Mouse (Mus musculus): Measurements from ENCODE around the gene Gga3. TPM values are rescaled to one million over a fixed set of nuclear protein-coding genes. Genes with fewer than 3 reads are reported as not detected.

The Gga3 gene
- total and polyA plus RNA-seq, 2 experiments from 2014 or later: 7.0 to 11.8 TPM

DNA sequence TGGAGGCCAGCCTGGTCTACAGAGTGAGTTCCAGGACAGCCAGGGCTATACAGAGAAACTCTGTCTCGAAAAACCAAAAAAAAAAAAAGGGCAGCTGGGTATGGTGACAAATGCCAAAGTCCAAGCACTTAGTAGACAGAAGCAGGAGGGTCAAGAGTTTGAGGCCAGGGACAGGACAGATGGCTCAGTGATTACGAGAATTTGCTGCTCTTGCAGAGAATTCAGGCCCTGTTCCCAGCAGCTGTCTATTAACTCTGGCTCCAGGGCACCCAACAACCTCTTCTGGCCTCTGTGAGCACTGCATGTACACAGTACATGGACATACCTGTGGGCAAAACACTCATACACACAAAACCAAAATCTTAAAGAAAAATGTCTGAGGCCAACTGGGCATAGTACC is 14.2 kb upstream of the Gga3 start:
- ATAC-seq (ENCODE audit: insufficient read depth, low read depth): no peak
- H3K27me3 ChIP-seq (ENCODE audit: control insufficient read depth, insufficient read depth, low read length): no peaks in the 10 kb centered on the region
- H3K4me1 ChIP-seq (ENCODE audit: control insufficient read depth, insufficient read depth): peaks cover 13% of the 10 kb centered on the region; the same call in 1 of the 2 replicates
- no peak overlapping the region for H3K9ac ChIP-seq (replicated peaks; ENCODE audit: low read depth, low read length)
- no peak for DNase-seq (ENCODE audit: low spot score)
- H3K4me3 ChIP-seq (ENCODE audit: low read depth, low read length): no peak overlapping the region
- peaks cover 41% of the 10 kb centered on the region for H3K36me3 ChIP-seq (replicated peaks; ENCODE audit: control insufficient read depth, insufficient read depth, low read length)
- 97% methylated on average over 2 of the region's 2 CpGs for WGBS
- TF ChIP-seq CTCF (IDR thresholded peaks at IDR 0.05; ENCODE audit: low read depth) (no peak), EP300 (IDR thresholded peaks at IDR 0.05; ENCODE audit: low read depth) (no peak)
- H3K4me2 ChIP-seq (ENCODE audit: low read depth, low read length): no peak overlapping the region
- H3K9me3 ChIP-seq (replicated peaks; ENCODE audit: control insufficient read depth, low read length): no peaks in the 10 kb centered on the region
- H3K27ac ChIP-seq (ENCODE audit: low read depth): no peak overlapping the region

DNA sequence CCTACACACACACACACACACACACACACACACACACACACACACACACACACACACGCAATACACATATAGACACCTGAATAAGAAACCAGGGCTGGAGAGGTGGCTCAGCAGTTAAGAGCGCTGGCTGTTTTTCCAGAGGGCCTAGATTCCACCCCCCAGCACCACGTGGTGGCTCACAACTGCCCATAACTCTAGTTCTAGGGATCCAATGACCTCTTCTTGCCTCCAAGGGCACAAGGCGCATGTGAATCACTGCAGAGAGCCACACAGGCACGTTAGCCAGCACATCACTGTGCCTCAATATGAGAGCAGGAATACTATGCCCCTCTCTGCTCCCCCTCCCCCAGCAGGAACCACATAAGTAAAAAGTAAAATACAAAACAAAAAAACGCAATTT is 13.0 kb upstream of the Gga3 start:
- no peaks in the 10 kb centered on the region for H3K9me3 ChIP-seq (replicated peaks; ENCODE audit: control insufficient read depth, low read length)
- no peak for ATAC-seq (ENCODE audit: insufficient read depth, low read depth)
- H3K4me3 ChIP-seq (ENCODE audit: low read depth, low read length): no peak overlapping the region
- peaks cover 31% of the 10 kb centered on the region for H3K36me3 ChIP-seq (replicated peaks; ENCODE audit: control insufficient read depth, insufficient read depth, low read length)
- H3K27ac ChIP-seq (ENCODE audit: low read depth): no peak overlapping the region
- no peak overlapping the region for H3K9ac ChIP-seq (replicated peaks; ENCODE audit: low read depth, low read length)
- DNase-seq (ENCODE audit: low spot score): no peak
- WGBS: 64% methylated on average over 6 of the region's 6 CpGs
- no peak for TF ChIP-seq EP300 (IDR thresholded peaks at IDR 0.05; ENCODE audit: low read depth)
- TF ChIP-seq CTCF (IDR thresholded peaks at IDR 0.05; ENCODE audit: low read depth): no peak
- peaks cover 13% of the 10 kb centered on the region; the same call in 1 of the 2 replicates for H3K4me1 ChIP-seq (ENCODE audit: control insufficient read depth, insufficient read depth)
- H3K4me2 ChIP-seq (ENCODE audit: low read depth, low read length): no peak overlapping the region
- H3K27me3 ChIP-seq (ENCODE audit: control insufficient read depth, insufficient read depth, low read length): no peaks in the 10 kb centered on the region

DNA sequence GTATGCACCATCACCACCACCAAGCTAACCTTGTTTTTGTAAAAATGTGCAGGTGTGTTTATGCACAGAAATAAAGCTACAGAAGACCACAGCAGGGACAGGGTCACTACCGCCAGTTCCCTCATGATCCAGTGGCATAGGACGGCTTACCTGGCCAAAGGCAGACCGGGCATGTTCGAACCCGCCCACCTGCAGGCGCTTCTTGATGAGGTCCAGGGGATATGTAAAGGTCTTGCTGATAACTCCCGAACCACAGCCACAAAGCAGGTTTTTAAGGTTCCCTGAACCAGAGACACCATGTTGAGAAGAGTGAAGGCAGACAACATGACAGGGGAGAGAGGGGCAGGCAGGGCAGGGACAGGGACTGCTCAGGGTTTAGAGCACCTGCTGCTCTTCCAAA is 12.5 kb upstream of the Gga3 start:
- peaks cover 27% of the 10 kb centered on the region for H3K36me3 ChIP-seq (replicated peaks; ENCODE audit: control insufficient read depth, insufficient read depth, low read length)
- ATAC-seq (ENCODE audit: insufficient read depth, low read depth): no peak
- no peaks in the 10 kb centered on the region for H3K9me3 ChIP-seq (replicated peaks; ENCODE audit: control insufficient read depth, low read length)
- H3K9ac ChIP-seq (replicated peaks; ENCODE audit: low read depth, low read length): no peak overlapping the region
- H3K4me2 ChIP-seq (ENCODE audit: low read depth, low read length): no peak overlapping the region
- WGBS: 90% methylated on average over 7 of the region's 7 CpGs
- DNase-seq (ENCODE audit: low spot score): no peak
- H3K27me3 ChIP-seq (ENCODE audit: control insufficient read depth, insufficient read depth, low read length): no peaks in the 10 kb centered on the region
- TF ChIP-seq EP300 (IDR thresholded peaks at IDR 0.05; ENCODE audit: low read depth) (no peak), CTCF (IDR thresholded peaks at IDR 0.05; ENCODE audit: low read depth) (no peak)
- no peak overlapping the region for H3K4me3 ChIP-seq (ENCODE audit: low read depth, low read length)
- H3K4me1 ChIP-seq (ENCODE audit: control insufficient read depth, insufficient read depth): peaks cover 13% of the 10 kb centered on the region; the same call in 1 of the 2 replicates
- H3K27ac ChIP-seq (ENCODE audit: low read depth): no peak overlapping the region

DNA sequence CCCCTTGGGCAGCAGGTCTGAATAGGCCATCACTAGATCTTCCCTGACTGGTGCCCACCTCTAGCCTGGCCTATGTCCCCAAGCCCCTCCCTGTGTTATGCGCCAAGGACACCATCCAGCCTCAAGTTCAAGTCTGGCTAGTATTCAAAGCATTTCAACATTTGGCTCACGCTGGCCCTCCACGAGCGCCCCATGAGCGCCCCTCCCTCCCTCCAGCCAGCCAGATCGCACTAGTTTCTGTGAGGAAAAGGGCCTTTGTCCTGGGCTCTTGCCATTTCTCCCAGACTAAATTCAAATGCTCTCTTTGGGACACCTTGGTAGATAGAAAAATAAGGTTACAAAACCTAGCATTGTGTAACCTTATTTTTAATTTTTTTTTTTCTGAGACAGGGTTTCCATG is 12.0 kb upstream of the Gga3 start:
- Histone ChIP-seq H3K4me3 (ENCODE audit: low read depth, low read length) (no peak overlapping the region), H3K27me3 (ENCODE audit: control insufficient read depth, insufficient read depth, low read length) (no peaks in the 10 kb centered on the region), H3K27ac (ENCODE audit: low read depth) (0 out of 2 replicates have a peak overlapping the region, but pooled peaks have one; percentile 54), H3K4me2 (ENCODE audit: low read depth, low read length) (no peak overlapping the region), H3K36me3 (replicated peaks; ENCODE audit: control insufficient read depth, insufficient read depth, low read length) (peaks cover 22% of the 10 kb centered on the region), H3K9me3 (replicated peaks; ENCODE audit: control insufficient read depth, low read length) (no peaks in the 10 kb centered on the region), H3K4me1 (ENCODE audit: control insufficient read depth, insufficient read depth) (peaks cover 13% of the 10 kb centered on the region; the same call in 1 of the 2 replicates), H3K9ac (replicated peaks; ENCODE audit: low read depth, low read length) (no peak overlapping the region)
- no peak for DNase-seq (ENCODE audit: low spot score)
- TF ChIP-seq EP300 (IDR thresholded peaks at IDR 0.05; ENCODE audit: low read depth) (no peak), CTCF (IDR thresholded peaks at IDR 0.05; ENCODE audit: low read depth) (no peak)
- ATAC-seq (ENCODE audit: insufficient read depth, low read depth): no peak
- WGBS: 78% methylated on average over 6 of the region's 6 CpGs

DNA sequence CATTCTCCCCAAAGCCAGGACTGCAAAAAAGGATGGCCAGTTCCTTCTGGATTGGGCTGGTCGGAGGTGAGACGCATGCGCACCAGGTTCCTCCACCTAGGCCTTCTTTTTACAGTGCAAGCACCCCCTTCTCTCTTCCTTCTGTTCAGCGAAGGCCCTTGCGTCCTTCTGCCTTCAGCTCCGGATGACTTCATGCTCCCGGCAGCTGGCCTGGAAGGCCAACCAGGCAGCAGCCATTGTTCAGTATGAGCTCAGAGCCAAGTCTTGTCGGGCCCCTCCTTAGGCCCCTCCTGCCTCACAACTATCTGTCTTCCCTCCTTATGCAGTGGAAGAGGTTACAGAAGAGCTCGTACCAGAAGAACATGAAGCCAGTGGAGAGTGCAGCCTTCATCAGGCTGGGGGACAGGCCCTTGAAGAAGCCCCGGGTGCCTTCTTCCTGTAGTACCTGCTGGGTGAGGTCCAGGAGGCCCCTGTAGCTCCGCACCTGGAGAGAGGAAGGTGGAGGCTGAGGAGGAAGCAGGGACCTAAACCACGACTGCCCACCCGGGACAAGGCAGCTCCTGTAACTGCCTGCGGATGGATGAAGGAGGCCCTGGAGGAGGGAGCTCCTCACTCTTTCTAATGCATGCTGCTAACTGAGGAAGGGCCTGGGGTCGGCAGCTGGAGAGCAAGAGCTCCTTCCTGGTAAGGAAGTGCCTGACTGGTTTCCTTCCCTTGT is 11.4 kb upstream of the Gga3 start:
- Histone ChIP-seq H3K4me1 (ENCODE audit: control insufficient read depth, insufficient read depth) (peaks cover 13% of the 10 kb centered on the region; the same call in 1 of the 2 replicates), H3K9ac (replicated peaks; ENCODE audit: low read depth, low read length) (peak overlapping the region; percentile 30; the same call in 1 of the 2 replicates), H3K27ac (ENCODE audit: low read depth) (peak overlapping the region; percentile 54), H3K9me3 (replicated peaks; ENCODE audit: control insufficient read depth, low read length) (no peaks in the 10 kb centered on the region), H3K4me2 (ENCODE audit: low read depth, low read length) (no peak overlapping the region), H3K4me3 (ENCODE audit: low read depth, low read length) (no peak overlapping the region), H3K36me3 (replicated peaks; ENCODE audit: control insufficient read depth, insufficient read depth, low read length) (peaks cover 16% of the 10 kb centered on the region), H3K27me3 (ENCODE audit: control insufficient read depth, insufficient read depth, low read length) (no peaks in the 10 kb centered on the region)
- TF ChIP-seq CTCF (IDR thresholded peaks at IDR 0.05; ENCODE audit: low read depth) (no peak), EP300 (IDR thresholded peaks at IDR 0.05; ENCODE audit: low read depth) (no peak)
- no peak for DNase-seq (ENCODE audit: low spot score)
- 58% methylated on average over 15 of the region's 15 CpGs for whole genome bisulfite sequencing
- ATAC-seq (ENCODE audit: insufficient read depth, low read depth): no peak
